Mouse (Mus musculus): ENCODE measurements around the gene Abcf1.
"Not testable (repeated sequence)": the region's sequence is repeated elsewhere in the genome, so short reads cannot be mapped to it uniquely, and the experiment has no call there.

The Abcf1 gene

GRCm38 (mm10) chr17:35969418-35970389 is at the start of gene Abcf1:
Gene Abcf1 (minus strand): TSS chr17:35969761.
- DNase-seq (ENCODE audit: low spot score): peak; percentile 92

GRCm38 (mm10) chr17:36018979-36019378 is 49.4 kb upstream of the Abcf1 start:
- no peak for DNase-seq (ENCODE audit: low spot score)

GRCm38 (mm10) chr17:36017046-36017445 is 47.5 kb upstream of the Abcf1 start:
- no peak for DNase-seq (ENCODE audit: low spot score)

GRCm38 (mm10) chr17:36014977-36015376 is 45.4 kb upstream of the Abcf1 start:
- DNase-seq (ENCODE audit: low spot score): no peak

- not testable (repeated sequence) for DNase-seq (ENCODE audit: low spot score)
These were observed 34.8 kb upstream of the Abcf1 start for GRCm38 (mm10) chr17:36004409-36004808.

- DNase-seq (ENCODE audit: low spot score): no peak
These were observed 33.8 kb upstream of the Abcf1 start for GRCm38 (mm10) chr17:36003331-36003730.

GRCm38 (mm10) chr17:36001966-36002365 is 32.4 kb upstream of the Abcf1 start:
- no peak for DNase-seq (ENCODE audit: low spot score)

GRCm38 (mm10) chr17:36001121-36001897 is 31.7 kb upstream of the Abcf1 start:
- no peak for DNase-seq (ENCODE audit: low spot score)

- no peak for DNase-seq (ENCODE audit: low spot score)
These were observed 30.8 kb upstream of the Abcf1 start for GRCm38 (mm10) chr17:36000349-36000748.

GRCm38 (mm10) chr17:35999356-35999755 is 29.8 kb upstream of the Abcf1 start:
- DNase-seq (ENCODE audit: low spot score): no peak

GRCm38 (mm10) chr17:35998545-35999305 is 29.2 kb upstream of the Abcf1 start:
- DNase-seq (ENCODE audit: low spot score): no peak

GRCm38 (mm10) chr17:35997713-35998510 is 28.4 kb upstream of the Abcf1 start:
- DNase-seq (ENCODE audit: low spot score): no peak

GRCm38 (mm10) chr17:35996949-35997348 is 27.4 kb upstream of the Abcf1 start:
- DNase-seq (ENCODE audit: low spot score): peak; percentile 97

- no peak for DNase-seq (ENCODE audit: low spot score)
These were observed 25.3 kb upstream of the Abcf1 start for GRCm38 (mm10) chr17:35994879-35995240.

- peak; percentile 58 for DNase-seq (ENCODE audit: low spot score)
These were observed 24.8 kb upstream of the Abcf1 start for GRCm38 (mm10) chr17:35994175-35994878.

- no peak for DNase-seq (ENCODE audit: low spot score)
These were observed 24.1 kb upstream of the Abcf1 start for GRCm38 (mm10) chr17:35993675-35994074.

- no peak for DNase-seq (ENCODE audit: low spot score)
These were observed 22.2 kb upstream of the Abcf1 start for GRCm38 (mm10) chr17:35991781-35992180.

- DNase-seq (ENCODE audit: low spot score): no peak
These were observed 12.2 kb upstream of the Abcf1 start for GRCm38 (mm10) chr17:35981776-35982175.

- no peak for DNase-seq (ENCODE audit: low spot score)
These were observed 10.8 kb upstream of the Abcf1 start for GRCm38 (mm10) chr17:35980363-35980754.

Measured in layer of hippocampus, adult 9-10 months (tissue).